Mouse (Mus musculus) ZHBTc4 (cell line): ENCODE measurements around the gene Gls.

ENCODE experiments used
- DNase-seq: peaks from one replicate; pipeline ENCODE4 v3.0.0-alpha.2; 2011; ENCODE audit warnings: low read depth, low spot score

Gls gene

GRCm38 (mm10) chr1:52124818-52125217 lies 108.2 kb downstream of the Gls start:
- DNase-seq = no peak

DNA sequence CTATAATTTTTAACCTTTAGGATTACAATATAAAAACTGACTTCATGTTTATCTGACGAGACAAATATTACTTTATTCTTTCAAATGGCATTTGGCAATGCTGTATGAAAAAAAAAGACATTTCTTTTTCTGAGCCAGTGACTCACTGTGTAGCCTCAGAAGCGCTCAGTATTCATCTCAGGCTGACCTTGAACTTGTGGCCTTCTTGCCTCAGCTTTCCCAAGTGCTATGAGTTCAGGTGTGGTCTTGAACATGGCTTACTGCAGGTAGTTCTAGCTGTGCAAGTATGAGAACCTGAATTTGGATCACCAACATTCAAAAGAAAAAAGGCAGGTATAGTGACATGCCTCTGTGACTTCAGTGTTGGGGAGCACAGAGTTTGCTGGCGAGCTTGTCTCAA lies 112.0 kb downstream of the Gls start:
- no peak for DNase-seq

DNA sequence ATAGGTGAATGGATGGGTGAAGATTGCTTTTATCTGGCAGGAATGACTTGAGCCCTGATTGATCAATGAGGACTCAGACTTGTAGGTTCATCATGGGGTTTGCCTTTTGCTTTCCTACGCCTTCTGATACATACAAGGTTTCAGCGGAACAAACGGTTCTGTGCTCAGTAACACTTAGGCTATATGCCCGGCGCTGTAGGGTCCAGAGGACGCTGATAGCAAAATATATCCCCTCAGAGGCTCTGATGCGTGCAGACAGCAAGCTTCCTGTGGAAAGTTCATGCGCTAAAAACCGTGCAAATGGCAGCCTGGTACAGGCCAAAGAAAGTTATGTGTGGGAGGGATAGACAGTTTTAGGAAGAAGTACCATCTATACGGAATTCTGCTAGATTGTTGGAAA lies 112.8 kb downstream of the Gls start:
- DNase-seq = no peak

GRCm38 (mm10) chr1:52119691-52120090 lies 113.3 kb downstream of the Gls start:
- peak; percentile 38 for DNase-seq

DNA sequence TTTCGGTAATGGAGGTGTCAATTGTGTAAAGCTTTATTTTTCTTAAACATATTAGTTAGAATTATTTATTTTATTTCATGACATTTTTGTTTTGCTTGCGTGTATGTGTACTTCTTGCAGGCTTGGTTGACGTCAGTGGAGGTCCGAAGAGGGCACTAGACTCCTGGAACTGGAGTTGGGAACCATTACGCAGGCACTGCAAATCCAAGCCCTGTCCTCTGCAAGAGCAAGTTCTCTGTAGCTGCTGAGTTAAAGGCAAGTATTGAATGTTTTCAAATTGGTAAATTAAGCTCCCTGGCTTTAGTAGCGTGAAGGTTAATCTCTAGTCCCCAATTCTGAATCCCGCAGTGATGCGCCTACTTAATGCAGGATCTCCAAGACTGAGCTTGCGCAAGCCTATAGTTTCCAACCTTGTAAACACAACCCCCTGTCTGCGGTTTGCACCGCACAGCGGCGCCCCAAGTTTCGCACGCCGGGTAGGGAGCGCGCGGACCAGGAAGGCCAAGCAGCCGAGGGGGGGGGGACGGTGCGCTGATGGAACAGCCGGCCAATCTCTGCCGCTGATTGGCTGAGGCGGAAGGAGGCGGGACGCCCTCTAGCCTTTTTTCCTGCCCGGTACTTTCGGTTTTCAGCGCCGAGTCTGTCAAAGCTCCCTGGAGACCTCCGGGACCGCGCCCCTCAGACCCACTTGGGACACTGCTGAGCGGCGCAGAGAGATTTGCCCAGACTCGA lies 114.0 kb downstream of the Gls start, which contains the start of gene Stat1:
Gene Stat1, plus strand, starts transcription at position 581 of the 732 bp plus-strand sequence.
- DNase-seq = peak; percentile 95

GRCm38 (mm10) chr1:52117777-52118176 lies 115.3 kb downstream of the Gls start:
- DNase-seq = no peak

- no peak for DNase-seq
These were observed 116.6 kb downstream of the Gls start for GRCm38 (mm10) chr1:52116441-52116840.

DNA sequence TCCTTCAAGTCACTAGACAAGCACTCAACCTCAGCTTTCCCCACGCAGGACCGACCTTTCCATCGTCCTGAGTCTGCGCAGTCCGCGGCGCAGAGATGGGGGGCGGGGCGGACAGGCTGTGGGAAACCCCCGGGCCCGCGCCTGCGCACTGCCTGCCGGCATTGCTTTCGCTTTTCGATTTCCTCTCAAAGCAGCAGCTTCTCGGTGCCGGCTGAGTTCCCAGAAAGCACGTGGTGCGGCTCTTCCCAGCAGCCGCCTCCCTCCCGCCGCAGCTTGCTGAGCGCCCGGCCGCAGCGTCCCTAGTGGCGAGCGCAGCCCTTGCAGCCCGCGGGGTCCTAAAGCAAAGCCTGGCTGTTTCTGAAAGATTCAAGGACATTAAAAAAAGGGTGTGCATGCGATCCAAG lies 119.4 kb downstream of the Gls start:
- peak; percentile 98 for DNase-seq
